Mouse (Mus musculus): Measurements from ENCODE around the gene Mb.

Mb gene

DNA sequence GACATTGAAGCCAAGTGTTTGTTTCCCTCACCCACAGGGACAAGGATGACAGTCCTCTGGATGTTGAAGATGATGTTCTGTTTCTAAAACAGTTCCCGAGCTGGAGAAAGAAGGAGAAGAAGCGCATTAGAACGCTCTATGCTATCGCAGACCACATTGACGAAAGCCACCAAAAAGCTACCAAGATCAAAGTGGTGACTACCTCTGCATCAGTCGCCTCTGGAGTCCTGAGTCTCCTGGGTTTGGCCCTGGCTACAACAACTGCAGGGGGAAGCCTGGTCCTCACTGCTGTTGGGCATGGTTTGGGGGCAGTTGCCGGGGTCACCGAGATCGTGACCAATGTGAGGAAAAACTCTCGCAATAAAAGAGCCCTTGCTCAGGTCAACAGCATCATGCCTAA, at the start of gene Mb:
TSS of gene Mb (minus strand) at position 101 of the 400 bp plus-strand sequence.
- no peak for DNase-seq (ENCODE audit: low spot score)

DNA sequence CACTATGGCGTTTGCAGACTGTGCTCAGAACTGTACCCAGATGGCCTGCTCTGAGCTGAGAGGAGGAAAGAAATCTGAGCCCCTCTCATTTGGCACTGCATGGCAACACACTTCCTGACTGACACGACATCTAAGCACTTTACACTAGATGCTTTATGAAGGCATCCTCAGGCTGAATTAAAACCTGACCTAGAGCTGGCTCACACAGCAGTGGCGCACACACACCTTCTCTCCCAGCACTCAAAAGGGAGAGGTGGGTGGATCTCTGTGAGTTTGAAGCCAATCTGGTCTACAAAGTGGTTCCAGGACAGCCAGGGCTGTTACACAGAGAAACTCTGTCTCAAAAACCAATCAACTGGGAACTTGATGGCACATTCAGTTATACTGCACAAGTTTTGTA, 49.3 kb upstream of the Mb start:
- no peak for DNase-seq (ENCODE audit: low spot score)

DNA sequence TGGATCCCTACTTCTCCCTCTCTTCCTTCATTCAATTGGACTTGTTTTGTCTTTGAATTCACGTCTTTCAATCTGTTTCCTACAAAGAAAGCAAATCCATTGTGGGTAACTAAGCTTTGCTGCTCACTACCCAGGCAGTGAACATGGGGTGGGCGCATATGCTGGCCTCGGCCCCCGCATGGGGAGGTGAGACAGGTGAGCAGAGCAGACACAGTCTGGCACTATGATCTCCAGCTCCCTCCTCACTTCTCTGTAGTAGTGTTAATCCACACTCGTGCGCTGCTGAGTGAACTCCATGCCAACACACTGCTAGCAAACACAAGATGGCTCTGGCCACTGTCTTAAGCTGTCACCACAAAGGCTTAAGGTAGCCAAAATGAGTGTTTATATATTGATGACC, 46.9 kb upstream of the Mb start:
- no peak for DNase-seq (ENCODE audit: low spot score)

DNA sequence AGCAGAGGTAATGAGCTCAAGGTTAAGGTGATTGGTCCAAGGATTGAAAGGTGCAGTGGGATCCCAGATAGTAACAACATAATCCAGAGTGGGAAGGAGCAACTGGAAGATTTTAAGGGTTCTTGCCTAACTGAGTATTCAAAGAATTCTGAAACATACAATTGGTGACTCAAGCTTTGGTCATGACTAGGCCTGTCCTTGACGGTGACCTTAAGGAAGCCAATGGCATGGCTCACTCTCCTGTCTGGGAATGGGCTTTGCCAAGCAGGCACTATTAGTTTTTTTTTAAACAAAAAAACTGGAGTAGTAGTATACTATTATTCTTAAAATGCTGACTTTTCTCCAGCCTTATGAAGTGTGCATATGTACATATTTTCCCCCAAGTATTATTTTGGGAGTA, 44.7 kb upstream of the Mb start:
- no peak for DNase-seq (ENCODE audit: low spot score)

DNA sequence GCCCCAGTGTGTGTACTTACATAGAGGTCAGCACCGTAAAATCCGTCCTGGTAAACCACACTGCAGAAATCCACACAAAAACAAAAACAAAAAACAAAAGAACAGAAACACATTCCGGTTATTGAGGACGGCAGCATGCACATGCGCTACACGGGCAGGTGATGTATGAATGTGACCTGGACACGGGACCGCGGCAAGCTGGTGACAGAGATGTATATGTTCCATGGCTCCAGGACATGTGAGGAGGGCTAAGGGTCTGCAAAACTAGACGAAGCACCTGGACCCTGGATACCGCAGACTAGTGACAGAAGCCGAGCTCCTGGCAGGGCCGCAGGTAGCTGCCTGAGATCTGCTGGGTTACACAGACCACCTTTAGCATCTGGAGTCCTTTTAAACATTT, 44.0 kb upstream of the Mb start:
- no peak for DNase-seq (ENCODE audit: low spot score)

DNA sequence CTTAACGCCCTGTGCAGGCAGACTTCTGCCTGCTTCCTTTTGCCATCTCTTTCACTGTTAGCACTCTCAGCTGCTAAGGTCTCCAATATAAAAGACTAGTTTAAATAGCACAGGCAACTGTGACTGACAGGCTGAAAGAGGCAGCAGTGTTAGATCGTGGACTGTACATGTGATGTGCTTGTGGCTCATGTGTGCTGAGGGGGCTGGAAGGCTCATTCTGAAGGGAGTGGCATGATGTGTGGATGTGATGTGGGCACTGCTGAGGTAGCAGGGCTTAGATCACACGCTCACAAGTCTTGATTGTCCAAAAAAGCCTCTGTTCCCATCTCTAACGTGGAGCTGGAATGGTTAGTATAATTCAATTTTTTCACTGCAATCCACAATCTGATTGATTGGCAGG, 40.9 kb upstream of the Mb start:
- DNase-seq (ENCODE audit: low spot score): no peak

DNA sequence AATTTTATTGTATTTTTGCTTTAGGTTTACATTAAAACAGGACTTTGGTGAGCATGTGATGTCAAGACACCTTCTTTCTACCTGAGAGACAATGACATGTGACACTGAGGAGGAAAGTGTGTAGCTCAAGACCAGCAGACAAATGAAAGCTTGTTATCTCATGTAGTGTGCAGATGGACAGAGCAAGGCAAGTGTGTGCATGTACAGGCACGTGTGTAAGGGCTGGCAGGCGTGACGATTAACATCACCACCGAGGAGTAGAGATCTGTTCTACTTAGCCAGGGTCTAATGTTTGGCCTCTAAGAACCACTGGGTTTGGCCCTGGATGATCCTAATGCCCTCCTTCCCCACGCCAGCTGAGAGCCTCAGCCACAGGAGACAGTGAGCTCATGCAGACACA, 40.1 kb upstream of the Mb start:
- no peak for DNase-seq (ENCODE audit: low spot score)

DNA sequence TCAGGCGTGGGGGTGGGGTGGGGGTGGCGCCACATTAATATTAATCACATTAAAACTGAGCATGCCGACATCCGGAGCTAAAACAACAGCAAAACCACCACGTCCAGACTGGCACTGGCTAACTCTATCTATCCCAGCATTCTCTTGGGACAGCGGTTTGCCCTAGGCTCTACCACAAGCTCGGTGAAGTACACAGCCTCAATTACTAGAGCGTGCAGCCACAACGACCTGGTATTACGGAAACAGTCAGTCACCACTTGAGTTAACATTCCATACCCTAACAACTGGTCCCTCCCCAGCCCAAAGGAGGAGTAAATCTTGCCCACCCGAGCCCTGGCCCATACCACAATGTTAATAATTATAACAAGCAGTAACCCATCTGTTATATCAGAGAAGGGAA, 38.8 kb upstream of the Mb start:
- no peak for DNase-seq (ENCODE audit: low spot score)

DNA sequence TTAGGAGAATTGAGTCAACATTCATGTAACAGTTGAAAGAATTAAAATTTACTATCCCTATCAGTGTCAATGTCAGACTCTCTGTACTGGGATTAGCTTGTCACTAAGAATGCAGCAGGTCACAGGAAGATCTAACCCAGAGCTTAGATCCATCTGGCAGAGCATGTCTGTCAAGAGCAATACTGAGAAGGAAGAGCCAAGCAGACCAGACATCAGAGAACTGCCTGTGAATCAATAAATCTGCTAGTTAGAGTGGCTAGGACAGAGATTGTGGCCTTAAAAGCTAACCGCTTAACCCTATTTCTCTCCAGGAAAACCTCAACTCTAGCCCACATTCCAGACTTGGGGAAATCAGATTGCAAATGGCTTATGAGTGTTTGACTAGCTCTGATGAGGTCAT, 36.0 kb upstream of the Mb start:
- DNase-seq (ENCODE audit: low spot score): no peak

DNA sequence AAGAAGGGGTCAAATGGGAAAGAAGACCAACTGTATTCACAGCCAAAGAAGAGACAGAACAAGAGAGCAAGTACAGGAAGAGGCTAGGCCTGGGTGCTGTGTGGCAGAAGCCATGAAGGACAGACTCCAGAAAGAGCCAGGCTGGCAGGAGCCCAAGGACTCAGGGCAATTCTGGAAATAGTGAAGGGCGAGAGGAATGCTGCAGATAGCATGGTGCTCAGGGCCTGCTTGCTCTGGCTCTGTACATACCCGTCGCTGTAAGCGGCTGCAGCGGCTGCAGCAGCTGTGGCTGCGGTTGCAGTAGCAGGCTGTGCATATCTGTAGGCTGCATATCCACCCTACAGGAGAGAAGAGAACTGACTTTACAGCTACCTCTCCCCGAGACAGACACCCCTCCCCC, 35.3 kb upstream of the Mb start:
- no peak for DNase-seq (ENCODE audit: low spot score)

DNA sequence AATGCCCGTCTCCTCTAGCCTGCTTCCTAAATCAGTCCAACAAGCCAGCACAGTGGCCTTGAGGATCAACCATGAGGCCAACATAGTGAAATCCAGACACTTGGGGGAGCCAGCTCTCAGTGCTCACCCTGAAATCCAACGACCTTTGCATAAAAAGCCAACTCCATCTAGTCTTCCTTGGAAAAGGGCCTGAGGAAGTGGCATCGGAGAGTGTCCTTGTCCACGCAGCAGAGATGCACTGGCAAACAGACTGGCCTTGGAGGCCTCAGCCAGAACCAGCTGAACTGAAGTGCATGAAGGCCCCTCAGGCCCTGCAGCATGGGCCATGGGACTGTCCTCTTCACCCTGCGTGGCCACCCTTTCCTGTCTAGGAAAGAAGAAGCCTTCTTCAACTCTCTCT, 31.0 kb upstream of the Mb start:
- DNase-seq (ENCODE audit: low spot score): no peak

DNA sequence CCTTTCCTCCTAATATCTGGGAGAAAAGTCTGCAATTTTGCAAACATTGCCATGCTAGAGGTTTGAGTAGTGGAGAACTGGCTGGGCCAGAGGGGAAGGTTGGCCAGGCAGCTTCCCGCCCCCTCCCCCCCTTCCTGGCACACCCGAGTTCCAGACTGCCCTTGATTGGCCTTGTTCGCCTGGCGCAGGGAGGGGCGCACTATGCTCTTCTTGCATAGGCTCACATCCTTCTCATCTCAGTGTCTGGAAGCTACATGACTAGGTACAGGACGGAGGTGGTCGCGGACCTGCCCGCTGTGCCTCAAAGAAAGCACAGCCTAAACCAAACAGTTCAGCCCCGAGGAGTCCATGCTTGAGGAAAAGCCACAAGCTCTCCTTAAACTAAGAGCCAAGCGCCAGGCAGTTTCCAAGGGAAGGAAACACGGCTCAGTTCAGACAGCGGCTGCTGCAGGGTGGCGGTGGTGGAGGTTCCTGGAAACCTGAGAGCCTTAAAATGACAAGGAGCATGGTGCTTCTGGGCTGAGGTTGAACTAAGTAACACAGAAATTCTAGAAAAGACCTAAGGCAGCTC, 30.3 kb upstream of the Mb start:
- no peak for DNase-seq (ENCODE audit: low spot score)

DNA sequence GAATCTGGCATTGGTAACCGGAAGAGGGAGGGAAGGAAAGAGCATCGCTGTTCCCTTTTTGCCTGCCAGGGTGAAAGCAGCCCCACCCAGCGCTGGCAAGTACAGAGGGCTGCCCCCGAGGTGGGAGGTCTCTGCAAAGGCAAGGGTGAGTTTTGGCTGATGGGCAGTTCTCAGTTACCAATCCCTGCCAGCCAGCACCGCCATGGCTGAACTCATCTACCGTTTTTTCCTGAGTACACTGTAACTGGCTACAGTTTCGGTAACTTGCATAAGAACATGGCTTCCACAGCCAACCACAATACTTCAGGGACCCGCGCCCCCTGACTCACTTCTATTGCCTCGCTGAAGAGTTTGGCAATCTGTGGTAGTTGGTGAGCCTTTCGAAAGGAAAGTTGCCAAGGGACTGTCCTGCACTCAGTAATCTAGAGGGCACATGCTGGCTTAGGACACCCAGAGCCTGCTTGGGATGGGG, 29.5 kb upstream of the Mb start:
- no peak for DNase-seq (ENCODE audit: low spot score)

DNA sequence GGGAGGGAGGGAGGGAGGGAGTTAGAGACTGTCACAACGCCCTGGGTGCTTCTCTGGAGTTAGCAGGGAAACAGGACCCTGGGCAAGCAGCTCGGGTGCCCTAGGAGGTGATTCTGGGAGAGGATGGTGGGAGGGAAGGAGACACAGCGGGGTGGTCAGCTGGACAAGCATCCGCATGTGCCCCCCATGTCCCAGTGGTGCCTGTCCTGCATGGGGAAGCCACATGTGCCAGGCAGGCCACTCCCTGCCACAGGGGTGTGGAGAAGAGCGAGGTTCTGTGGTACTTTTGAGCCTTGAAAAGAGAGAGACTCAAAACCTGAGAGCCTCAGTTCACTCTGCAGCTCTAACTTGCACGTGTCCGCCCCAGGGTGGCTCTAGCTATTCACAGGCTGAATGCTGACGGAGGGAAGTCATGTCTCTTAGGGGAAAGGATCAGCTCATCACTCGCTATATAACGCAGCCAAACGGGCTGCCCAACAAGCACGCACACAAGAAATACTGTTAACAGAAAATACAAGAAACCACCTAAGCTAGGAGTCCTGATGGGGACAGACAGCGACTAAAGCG, 28.9 kb upstream of the Mb start:
- no peak for DNase-seq (ENCODE audit: low spot score)

DNA sequence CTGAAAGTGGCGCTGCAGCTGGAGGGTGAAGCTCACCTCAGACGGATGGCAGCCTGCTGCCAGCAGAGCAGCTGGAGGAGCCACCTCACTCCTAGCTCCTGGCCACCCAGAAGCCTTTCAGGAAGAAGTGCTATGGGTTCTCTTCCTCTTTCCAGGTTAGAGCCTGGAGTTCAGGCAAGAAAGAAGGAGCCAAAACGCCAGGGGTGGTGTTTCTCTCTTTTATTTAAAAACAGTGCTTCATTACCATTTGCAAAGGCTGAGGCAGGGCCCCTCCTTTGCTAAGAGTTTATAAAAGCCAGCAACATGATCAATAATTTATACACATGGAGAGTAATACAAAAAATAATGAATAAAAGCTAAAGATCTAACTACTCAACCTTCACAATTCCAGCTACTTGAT, 28.3 kb upstream of the Mb start:
- no peak for DNase-seq (ENCODE audit: low spot score)

DNA sequence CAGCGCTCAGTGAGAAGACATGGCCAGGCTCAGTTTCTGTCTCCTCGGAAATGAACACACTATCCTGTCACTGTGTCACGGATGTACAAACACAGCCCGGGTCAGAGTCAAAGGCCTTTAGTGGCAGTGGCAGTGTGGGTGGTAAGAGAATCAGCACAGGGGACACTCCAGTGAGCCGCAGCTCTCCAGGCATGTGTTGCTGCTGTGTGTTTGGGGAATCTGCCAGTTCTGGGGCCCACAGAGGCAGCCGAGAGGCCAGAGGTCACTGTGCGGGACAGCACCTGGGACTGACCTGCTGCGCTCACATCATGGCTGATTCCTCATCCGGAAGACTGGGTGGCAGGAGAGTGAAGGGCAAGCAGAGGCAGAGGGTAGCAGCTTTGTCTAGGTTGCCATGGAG, 27.4 kb upstream of the Mb start:
- DNase-seq (ENCODE audit: low spot score): no peak

DNA sequence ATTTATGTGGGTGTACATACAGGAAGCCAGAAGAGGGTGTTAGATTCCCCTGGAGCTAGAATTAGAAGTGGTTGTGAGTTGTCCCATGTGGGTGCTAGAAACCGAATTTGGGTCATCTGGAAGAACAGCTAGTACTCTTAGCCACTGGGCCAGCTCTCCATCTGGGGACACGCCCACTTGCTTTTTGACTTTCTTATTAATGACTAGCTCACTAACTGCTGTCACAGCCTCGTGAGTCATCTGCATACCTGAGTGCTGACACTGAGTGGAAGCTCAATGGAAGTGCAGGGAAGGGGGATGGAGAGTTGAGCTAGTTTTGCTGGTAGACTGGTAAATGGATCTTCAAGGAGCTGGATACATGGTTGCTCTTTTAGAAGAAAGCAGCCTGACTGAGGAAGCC, 26.1 kb upstream of the Mb start:
- DNase-seq (ENCODE audit: low spot score): no peak

DNA sequence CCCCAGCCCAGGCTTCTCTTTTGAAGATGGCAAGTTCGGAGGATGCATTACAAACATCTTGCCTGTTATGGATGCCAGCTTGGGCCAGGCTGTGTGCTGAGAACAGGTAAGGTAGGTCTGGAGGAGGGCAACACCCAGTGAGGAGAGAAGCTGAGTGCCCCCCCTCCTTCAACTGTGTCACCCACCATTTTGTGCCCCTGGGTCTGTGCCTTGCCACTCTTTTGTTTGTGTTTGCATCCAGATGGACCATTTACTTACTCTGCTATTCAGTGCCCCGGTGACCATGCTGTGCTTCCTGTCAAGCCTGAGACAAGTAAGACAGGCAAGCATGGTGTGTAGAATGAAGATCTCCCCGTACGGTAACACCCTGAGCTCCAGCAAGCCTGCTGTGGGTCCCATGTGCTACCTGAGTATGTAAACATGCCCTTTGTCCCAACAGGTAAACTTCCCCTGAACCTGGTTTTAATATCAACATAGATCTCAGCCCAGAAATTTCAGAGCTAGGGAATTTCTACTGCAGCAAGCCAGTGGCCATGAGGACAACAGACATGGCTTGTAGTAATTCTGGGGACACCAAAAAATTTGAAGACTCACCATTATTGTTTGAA, 22.2 kb upstream of the Mb start:
- no peak for DNase-seq (ENCODE audit: low spot score)

DNA sequence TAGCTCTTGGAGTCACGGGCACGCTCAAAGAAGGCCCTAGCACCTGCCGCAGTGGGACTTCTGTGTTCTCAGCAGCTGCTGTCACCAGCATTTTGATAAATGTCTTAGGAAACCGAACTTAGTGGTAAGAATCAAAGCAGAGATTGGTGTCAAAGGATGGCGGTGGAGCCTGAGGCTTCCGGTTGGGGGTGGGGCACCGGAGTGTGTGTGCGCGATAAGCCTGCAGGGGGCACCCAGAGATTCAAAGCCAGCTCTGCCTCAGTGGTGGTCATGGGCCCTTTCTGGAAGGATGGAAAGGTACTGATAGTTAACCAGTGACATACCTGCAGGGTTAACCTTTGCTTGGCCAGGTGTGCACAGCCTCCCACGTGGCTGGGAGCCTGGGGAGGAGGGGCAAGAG, 21.0 kb upstream of the Mb start:
- DNase-seq (ENCODE audit: low spot score): no peak

DNA sequence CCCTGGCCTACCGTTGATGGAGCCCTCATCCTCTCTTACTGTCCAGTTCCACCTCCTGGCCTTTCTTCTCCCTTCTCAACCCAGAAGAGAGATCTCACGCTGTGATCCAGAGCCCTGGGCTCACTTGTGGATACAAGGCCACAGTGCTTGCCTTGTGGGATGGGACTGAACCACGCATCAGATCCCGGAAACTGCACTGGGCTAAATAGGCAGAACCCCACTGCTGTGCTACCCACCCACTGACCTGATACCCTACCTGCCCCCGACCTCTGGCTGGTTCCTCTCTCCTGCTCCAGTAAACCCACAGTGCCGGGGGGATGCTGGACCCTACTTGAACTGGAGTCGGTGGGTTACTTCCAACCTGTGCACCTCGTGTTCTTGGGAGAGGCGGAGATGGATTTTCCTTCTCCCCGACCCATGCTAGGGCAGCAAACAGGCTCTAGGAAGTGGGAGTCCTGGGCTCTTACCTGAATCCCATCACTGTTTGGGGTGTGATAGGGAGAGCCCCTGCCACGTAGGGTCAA, 20.3 kb upstream of the Mb start:
- no peak for DNase-seq (ENCODE audit: low spot score)

DNA sequence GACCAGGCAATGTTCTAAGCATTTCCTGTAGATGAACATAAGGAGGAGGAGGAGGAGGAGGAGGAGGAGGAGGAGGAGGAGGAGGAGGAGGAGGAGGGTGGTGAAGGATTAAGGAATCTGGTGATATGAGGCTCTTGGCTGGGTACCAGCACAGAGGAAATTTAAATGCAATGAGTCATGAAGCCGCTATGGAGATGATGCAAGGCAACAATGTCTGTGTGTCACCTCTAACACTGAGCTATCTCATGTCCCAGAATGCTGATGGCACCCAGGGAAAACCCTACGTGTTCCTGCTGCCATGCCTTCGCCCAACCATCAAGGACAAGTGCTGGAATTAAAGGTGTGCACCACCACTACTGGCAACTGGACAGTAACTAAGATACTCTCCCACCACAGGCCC, 18.5 kb upstream of the Mb start:
- no peak for DNase-seq (ENCODE audit: low spot score)

DNA sequence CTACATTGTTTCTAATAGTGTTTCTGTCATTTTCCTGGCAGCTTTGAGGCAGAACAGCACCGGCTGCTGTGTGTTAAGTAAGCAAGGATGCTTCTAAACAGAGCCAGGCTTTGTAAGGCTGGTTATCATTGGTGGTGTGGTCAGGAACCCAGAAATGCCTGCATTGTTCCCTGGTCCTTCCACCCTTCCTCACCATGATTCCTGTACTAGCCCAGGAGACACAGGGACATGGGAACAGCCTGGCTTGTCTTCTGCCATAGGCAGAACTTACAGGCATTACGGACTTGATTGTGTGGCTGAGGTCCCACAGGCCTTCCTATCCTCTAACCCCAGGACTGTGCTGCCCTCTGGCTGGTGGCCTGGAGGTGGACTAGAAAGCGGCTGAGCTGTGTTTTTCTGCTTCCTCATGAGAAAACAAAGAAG, 18.0 kb upstream of the Mb start:
- no peak for DNase-seq (ENCODE audit: low spot score)

DNA sequence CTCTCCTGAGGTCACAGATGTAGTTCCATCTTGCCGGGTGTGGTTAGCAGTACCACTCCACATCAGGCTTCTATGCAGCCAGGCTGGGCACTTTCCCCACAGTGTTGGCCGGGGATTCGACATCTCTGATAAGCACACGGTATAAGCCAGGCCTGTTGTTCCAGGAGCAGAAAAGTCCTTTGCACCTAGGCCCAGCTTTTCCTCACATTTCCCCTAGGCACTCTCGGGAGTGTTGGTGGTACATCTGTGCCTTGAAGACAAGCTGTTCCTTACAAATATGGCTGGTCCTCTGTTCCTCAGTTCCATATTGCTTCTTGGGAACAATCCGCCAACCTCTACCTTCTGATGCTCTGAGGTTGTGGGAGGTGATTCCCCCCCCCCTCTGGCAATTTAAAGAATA, 15.8 kb upstream of the Mb start:
- DNase-seq (ENCODE audit: low spot score): no peak

DNA sequence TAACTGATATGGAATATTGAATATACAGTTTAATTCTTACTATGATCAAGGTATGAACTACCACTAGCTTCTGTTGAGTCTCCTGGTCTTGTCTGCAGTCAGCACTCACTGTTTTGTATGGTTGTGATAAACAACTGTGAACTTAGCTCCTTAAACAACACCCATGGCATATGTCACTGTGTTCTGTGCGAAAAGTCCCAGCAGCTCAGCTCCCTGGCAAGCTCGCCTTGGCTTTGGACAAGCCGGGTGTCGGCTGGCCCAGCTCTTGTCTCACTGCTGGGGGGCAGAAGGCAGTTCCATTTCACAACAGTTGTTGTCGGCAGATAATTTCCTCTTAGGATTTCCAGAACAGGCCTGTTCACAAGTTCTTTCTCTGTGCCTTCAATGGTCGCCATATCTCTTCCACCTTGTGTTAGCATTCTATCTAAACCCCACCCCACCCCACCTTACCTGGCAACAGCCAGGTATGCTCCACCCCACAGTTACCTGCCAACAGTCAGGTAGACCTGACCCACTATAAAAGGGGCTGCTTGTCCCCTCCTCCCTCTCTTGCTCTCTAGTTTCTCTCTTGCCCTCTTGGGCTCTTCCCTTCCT, 14.9 kb upstream of the Mb start:
- no peak for DNase-seq (ENCODE audit: low spot score)

Measured in ovary, postnatal 10 days (tissue).